Mouse (Mus musculus) heart, postnatal 25 days (tissue): ENCODE measurements around the gene Osbpl5. TPM values are rescaled to one million over a fixed set of nuclear protein-coding genes. Genes with fewer than 3 reads are reported as not detected.

Source experiments
- DNase-seq: peaks from one replicate; pipeline ENCODE4 v3.0.0; 2022; ENCODE audit warnings: low spot score
- intact Hi-C: fragments of 180-260 bp; cut with DNase I; formaldehyde crosslinking; loops from one replicate; pipeline ENCODE4 v1.15.1; 2025
- total RNA-seq, 2 experiments: library from RNA; stranded (reverse); gene quantifications; 2 replicates each; pipeline ENCODE4 v1.2.3; 2021

Osbpl5 gene
- total RNA-seq, 2 experiments from 2014 or later: 16.0 to 21.5 TPM

DNA sequence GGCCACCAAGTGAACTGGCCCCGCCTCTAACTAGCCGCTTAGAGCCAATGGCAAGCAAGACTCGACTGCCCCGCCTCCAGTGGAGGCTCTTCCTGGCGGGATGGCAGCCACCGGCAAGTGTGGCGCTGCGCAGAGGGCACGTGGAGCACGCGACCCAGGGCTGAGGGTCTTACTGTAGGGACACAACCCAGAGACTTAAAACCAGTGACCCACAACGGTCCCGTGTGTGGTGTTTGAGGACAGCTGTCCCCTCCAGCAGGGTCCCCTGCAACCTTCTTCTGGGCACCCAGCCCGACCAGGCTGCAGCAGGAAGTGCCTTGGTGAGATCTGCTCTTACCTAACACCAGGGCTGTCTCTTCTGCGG is 224 bp upstream of the Osbpl5 start:
- peak; percentile 63 for DNase-seq
- intact Hi-C loops: no loop called here

DNA sequence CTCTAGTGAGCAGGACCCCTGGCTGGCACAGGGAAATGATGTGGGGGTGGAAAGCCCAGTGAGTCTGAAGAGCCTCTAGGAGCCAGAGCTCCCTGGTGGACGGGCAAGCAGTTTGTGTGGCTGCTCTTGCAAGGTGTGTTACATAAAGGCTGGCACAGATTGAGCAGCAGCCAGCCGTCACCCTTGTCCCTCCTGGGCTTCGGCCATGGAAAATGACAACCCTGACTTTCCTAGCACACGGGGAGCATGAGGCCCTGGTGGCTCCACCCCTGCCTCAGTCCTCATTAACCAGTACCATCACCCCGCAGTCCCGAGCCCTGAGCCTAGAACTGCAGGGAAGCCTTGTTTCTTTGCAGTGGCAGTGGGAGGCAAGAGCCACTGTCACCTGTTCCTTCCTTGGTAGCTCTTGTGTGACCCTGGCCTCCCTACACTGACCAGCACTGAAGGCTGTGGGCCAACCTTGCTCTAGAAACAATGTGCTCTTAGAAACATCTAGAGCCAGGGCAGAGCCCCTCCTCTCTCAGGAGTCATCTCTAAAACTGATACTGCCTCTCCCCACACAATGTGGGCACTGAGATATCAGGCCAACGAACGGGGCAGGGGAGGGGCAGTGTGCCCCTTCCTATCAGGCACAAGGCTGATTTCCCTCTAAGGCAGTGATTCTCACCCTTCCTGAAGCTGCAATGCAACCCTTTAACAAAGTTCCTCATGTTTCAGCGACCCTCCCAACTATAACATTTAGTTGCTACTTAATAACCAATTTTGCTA is 1.2 kb downstream of the Osbpl5 start:
- DNase-seq: no peak
- intact Hi-C loops: no loop called here

DNA sequence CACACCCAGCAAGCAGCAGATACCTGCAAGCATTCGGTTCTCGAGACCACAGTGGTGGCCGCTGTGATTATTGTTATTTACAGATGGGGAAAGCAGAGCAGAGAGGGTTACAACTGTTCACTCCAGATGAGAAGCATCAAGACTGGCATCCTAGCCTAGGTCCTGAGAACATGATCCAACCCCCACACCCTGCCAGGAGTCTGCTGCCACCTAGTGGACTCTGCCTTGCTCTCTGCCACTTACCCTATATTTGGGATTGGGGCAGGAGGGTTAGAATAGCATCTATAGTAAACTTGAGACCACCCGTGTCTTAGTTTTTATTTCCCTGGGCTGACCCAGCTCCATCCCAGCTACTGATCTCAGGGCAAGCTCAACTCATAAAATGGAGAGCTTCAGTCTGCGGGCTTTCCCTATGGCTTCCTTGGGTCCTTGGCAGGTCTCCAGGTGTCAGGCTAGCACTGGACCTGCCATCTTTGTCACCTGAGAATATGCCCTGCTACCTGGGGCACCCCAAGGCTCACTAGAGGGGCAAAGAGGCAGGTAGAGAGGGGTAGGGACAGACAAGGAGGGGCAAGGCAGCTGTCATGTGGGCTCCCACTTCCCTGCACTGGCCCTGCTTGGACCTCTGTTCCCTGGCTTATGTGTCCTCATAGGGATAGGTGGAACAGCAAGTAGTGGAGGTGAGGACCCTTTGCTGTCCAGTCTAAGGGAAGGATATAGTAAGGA is 2.6 kb downstream of the Osbpl5 start:
- intact Hi-C loops: no loop called here
- DNase-seq: no peak

DNA sequence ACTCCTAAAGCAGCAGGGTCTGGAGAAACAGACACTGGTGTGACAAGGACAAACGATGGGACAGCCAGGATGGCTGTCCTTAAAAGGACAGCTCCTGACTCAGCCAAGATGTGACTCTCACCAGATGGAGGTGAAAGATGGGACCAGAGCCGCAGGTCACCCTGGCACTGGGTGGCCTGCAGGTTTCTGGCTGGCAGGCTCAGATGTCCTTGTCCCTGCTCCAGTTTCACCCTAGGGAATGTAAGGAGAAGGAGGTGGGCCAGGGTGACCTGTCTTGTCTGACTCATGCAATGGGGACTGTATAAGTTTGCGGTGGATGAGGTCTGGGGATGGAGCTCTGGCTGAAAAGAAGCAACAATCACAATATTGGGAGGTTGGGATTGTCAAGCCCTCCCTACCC is 4.2 kb downstream of the Osbpl5 start:
- intact Hi-C loops: no loop called here
- no peak for DNase-seq

DNA sequence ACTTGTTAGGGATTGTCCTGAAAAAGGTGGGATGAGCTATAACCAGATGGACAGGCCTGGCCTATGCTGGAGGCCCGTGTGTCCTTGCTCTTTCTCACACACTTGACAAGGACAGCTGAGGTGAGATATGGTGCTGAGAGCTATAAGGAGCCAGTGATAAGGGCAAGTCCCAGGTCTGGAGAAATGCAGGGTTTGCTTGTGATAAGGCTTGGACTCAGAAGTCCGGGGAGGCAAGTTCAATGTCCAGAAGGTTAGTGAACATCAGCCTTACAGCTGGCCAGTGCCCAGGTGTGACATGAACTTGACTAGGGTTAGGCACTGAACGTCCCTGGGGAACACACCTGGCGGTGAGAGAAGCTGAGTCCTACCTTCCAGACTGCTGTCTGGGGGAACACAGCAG is 4.7 kb downstream of the Osbpl5 start:
- no peak for DNase-seq
- intact Hi-C loops: no loop called here

DNA sequence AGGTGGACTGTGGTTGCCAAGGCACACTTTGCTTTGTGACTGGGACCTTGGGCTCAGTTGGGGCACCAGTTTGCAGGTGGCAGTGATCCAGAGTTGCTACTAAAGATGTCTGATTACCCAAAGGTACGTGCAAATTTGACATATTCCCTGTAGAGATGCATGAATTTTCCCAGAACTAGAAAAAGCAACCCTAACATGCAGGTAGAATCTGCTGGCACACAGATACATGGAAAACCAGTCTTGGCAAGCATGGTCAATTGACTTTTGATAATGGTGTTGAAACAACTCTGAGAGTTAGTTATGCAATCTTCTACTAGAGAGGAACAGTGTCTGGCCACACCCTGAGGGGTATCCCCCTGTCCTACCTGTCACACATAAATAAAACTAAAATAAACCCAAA is 5.4 kb downstream of the Osbpl5 start:
- intact Hi-C loops: no loop called here

DNA sequence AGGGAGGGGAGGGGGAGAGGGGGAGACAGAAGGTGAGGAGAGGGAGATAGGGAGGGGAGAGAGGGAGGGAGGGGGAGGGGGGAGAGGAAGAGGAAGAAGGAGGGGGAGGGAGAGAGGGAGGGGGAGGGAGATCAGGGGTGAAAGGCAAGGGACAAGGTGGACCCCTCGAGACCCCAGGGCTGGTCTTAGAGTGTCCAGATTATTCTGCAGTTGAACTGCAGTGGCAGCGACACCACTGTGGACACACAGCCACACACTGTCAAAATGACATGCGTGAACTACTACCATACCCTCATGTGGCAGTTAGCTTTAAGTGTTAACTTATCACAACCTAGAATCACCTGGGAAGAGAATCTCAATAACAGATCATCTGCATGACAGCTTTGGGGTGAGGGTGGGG is 7.7 kb downstream of the Osbpl5 start:
- intact Hi-C loops: loop anchor here (5.0 kb wide), 1 partner anchor 167 kb away; no protein-coding TSS in a partner anchor
- no peak for DNase-seq

More for the DNA sequence above, 5.4 kb downstream of the Osbpl5 start:
- no peak for DNase-seq

DNA sequence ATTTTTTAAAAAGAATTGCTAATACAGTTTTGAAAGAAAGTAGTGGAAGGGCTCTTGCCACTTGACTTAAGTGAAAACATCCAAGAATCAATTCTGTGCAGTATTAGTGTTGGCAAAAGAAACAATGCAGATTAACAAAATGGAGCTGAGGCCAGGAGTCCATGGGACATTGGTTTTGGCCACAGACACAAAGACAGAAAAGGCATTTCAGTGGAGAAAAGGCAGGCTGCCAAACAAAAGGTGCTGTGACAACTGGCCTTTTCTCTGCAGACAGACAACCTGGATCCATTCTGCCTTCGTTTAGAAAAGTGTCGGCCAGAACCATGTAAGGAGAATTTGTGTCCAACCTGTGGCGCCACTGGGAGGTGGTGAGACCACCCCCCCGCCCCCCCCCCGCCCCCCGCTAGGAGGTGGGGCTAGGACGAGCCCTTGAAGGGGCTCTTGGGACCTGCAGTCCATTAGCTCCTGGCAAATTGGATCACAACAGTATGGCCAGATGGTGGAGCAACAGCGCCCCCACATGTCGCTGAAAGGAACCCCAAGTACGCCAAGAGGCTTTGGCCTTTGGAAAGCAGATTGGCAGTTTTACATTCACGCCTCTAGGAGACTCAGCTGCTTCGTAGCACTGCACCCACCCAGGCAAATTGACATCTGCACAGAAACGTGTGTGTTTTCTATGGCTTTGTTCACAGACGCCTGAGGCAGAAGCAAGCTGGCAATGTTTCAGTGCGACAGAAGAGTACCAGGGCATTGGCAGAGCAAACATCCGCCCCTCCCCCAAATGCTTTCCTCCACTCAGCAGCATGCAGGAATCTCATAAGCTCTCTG is 8.5 kb downstream of the Osbpl5 start:
- intact Hi-C loops: loop anchor here (1.0 to 5.0 kb wide), 2 partner anchors 42 to 166 kb away; no protein-coding TSS in a partner anchor
- DNase-seq: peak; percentile 71

DNA sequence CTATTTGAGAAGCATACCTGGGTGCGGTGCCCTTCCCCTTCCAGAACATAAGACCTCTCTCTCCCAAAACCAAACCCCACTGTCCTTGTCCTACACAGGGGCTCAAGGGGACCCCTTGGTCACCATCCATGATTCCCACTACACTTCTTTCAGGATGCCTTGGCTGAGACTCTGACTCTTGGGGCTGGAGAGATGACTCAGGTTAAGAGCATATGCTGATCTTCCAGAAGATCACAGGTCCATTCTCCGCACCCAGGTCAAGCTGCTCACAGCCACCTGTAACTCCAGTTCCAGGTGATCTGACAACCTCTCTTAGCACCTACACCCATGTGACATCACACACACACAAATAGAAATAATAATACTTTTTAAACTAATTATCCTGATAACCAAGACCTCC is 16.1 kb downstream of the Osbpl5 start:
- intact Hi-C loops: no loop called here
- DNase-seq: no peak

DNA sequence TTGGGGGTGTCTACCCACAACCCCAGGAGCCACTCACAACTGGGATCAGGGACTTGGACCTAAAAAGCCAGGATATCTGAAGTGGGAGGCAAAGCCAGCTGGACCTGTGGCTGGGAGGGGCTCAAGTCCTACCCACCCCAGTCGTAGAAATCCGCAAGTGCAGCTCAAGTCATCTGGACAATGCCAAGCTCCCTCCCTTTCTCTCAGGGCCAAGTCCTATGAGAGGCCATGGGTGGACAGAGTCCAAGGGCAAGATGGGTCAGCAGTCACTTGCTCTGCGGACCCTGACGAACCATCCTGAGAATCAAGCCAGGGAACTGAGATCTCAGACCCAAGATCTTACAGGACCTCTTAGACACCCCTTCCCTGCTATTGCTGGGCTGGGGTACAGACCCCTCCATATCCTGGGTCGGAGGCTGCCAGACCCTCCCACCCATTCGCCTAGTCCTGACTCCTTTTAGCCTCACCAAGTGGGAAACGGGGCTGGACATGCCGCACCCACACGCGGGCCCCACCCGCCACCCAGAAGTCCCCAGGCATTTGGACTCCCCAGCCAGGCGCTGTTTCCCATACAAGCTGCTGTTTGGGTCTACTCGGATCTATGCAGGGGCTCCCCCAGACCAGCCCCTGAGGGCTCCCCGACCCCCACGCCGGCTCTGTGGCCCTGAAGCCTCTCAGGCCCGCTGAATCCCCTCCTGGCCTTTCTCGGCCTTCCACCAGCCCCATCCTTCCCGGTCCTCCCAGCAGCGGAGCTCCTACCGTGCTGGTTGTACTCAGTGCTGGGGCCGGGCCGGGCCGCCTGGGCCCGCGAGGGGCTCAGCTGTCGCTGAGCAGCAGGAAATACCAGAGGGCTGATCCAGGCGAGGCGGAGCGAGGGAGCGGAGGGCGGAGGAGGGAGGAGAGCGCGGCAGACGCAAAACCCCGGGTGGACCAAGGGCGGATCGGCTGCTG is 17.0 kb downstream of the Osbpl5 start:
- intact Hi-C loops: no loop called here
- peak; percentile 77 for DNase-seq

DNA sequence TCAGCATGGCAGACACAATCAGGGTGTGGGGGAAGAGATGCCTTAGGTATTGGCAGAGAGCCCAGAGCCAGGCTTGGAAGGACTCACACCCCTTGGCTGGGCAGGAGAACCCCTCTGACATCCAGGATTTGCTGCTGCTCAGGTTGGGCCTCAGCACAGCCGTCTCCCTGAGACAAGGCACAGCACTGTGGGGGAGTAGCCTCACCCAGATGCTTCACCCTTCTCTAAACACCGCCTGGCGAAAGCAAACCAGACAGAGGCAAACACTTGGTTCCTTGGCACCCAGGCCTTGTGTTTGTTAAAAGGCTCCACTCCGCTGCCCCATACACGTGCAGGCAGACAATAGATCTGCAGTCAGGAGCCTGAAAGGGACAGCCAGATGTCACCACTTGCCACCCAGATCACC is 18.2 kb downstream of the Osbpl5 start:
- DNase-seq: no peak
- intact Hi-C loops: no loop called here

DNA sequence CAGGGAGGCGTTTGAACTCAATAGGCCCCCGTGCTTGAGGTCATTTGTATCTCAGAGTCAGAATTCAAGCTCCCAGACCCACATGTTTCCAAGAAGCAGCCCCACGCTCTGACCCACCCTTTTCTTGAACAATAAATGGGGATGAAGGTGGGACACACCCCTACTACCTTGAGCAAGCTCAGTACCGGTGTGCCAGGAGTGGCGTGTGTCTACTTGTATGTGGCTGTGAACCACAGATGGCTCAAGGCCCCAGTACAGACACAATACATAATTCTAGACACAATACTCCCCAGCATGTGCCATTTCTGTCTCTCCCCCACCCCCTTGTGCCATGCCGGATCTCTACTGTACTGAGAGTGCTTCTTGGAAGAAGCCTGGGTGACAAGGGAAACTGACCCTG is 18.6 kb downstream of the Osbpl5 start:
- intact Hi-C loops: no loop called here
- DNase-seq: no peak

DNA sequence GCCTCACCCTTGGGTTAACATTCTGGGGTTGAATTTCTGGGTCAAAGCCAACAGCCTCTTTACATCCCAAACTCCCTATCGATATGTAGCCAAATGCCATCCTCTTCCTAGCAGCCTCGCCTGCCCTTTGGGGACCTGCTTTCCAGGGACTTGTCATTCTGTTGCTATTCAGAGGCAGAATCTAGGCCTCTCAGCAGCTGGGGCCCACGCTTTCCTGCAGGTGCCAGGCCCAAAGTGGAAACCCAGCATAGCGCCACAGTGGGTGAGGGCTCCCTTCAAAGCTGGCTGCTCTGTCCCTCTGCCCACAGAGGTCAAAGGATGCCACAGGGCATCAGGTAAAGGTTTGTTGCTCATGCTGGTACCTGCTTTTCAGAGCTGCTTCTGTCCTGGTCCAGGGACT is 23.0 kb downstream of the Osbpl5 start:
- intact Hi-C loops: no loop called here
- no peak for DNase-seq

DNA sequence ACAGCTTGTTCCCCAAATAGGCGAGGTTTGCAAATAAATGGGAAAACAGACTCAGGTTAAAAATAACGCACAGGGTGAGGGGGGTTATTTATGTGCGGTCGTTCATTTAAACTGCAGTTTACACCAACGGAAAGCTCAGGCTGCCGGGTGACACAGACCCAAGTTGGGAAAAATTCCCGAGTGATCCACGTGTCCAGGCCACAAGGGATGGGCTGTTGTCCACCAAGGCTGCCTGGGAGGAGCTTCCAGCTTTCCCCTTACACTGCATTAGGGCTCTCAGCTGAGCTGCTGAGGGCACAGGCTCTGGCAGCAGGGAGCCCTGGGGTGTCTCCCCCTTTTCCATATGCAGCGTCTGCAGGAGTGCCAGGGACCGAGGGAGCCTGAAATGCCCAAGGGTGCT is 26.9 kb downstream of the Osbpl5 start:
- DNase-seq: peak; percentile 27
- intact Hi-C loops: no loop called here

DNA sequence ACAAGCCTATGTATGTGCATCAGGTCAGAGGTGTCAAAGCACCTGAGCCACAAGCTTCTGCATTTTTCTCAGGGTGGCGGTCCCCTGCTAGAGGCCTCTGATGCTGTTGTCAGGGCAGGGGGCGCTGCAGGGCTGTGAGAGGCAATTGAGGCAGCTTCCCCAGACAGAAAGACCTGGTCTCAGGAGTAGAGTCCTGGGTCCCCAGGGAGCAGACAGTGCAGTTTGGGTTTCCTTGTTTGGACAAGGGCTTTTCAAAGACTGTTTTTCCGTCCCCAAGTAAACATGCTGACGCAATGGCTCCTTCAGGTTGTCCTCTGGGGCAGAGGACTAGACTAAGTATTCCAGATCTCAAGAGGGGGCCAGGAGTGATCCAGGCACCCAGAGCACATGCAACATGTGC is 30.4 kb downstream of the Osbpl5 start:
- intact Hi-C loops: no loop called here

DNA sequence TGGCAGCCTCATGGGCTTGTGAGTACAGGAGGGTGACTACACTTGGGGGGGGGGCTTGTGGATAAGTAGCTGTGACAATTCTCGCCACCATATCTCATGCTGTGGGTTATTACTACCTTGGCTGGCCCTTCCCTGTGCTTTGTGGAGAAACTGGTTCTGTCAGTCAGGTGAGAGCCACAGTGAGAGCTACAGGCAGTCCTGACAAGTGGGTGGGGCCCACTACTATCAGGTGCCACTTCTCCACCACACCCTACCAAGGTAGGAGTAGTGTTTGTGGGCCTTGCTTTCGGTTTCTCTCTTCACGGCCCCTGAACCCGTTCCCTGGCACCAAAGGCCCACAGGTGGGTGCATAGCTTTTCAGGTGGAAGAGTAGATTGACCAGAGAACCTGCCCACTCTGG is 32.9 kb downstream of the Osbpl5 start:
- no peak for DNase-seq
- intact Hi-C loops: no loop called here

More for the DNA sequence above, 30.4 kb downstream of the Osbpl5 start:
- no peak for DNase-seq

DNA sequence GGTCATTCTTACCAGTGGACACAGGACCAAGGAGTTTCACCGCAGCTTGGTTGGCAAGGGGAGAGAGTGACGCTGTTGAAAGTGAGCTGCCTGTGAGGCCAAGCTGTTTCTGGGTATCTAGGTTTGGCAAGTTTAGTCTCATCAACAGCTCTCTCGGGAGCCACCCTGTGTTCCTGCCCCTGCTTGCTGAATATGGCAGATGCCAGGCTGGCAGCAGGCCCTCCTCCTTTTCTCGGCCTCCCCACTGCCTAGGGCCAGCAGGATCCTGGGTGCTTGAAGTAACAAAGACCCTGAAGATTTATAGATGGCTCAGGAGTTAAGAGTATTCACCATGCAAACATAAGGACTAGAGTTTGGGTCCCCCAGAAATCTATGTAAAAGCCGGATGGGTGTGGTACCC is 34.1 kb downstream of the Osbpl5 start:
- no peak for DNase-seq
- intact Hi-C loops: no loop called here

DNA sequence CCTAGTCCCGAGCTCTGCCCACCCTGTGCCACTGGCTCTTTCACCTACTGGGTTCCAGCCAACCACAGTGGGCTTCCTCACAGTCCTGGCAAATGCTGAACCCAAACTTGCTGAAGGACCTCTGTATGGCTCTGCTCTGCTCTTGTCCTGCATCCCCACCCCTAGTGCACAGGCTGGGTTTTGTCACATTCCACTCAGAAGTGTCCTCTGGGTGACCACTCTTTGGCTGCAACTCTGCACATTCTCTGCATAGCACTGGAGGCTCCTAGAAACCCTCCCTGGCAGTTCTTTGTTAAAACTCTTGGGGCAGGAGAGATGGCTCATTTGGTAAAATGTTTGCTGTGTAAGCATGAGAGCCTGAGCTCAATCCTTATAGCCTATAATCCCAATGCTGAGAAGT is 39.0 kb downstream of the Osbpl5 start:
- DNase-seq: no peak
- intact Hi-C loops: no loop called here

DNA sequence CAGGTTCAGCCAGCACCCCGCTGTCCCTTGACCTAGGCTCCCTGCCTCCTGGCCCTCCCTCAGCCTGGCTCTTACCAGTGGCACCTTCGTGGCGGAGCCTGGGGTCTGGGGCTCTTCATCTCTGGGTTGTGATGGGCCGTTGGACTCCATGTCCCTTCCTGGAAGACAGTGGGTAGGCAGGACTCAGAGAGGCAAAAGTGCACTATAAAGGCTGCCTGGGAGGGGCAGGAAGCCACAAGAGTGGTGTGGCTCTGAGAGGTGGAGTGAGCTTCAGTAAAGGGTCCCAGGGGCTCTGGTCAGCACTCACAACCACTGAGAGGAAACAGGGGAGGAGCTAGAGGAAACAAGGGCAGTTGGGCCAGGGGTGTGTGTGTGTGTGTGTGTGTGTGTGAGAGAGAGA is 43.4 kb downstream of the Osbpl5 start:
- intact Hi-C loops: no loop called here
- no peak for DNase-seq
